Comparison of ENCODE assay signal across 31 mouse cellular contexts in genomic region chrX:160745399-160745798, GRCm38 (mm10). TPM values are rescaled to one million over a fixed set of nuclear protein-coding genes. Genes with fewer than 3 reads are reported as not detected.
DNase-seq lines count a peak whose midpoint lies in the region; ATAC-seq and TF ChIP-seq lines count a peak whose summit lies in the region.
"Had no signal": no experiment of that assay in that cellular context is flagged by ENCODE, and none has a peak within 500 bp of the region (broad histone marks: within the 10 kb centered on the region; RNA-seq: fewer than 3 reads in every experiment).

No protein-coding gene starts in this region.

- DNase-seq in 3T3-L1 (ENCODE audit: low read depth, low spot score) (peak; percentile 41), MEL (ENCODE audit: low read depth, low spot score) (peak; percentile 40)
- DNase-seq in c-Kit-positive CD71-positive TER-119-negative erythroid progenitor cells, embryonic 14.5 days (ENCODE audit: low read depth), result peak; percentile 8
- no peak for DNase-seq in lung, postnatal 36 days
- DNase-seq: adrenal gland, adult 8-10 months; adrenal gland, postnatal 14 days; adrenal gland, postnatal 36 days; B cell, adult 2 months; cerebellum, adult 11 months; cerebellum, adult 18-20 months; cerebellum, adult 8-10 months; cerebellum, adult 9-11 months; cerebellum, postnatal 14 days; cerebellum, postnatal 36 days; embryo, embryonic 11 days had no signal

- H3K9ac ChIP-seq in MEL (ENCODE audit: control insufficient read depth, low read depth, low read length, poor library complexity, severe bottlenecking), result no peak overlapping the region
- H3K9ac ChIP-seq: embryonic facial prominence, embryonic 13.5 days; embryonic facial prominence, embryonic 15.5 days; forebrain, embryonic 12.5 days had no signal

- no peaks in the 10 kb centered on the region for H3K9me3 ChIP-seq in MEL (replicated peaks; ENCODE audit: insufficient read depth, low read length)
- H3K9me3 ChIP-seq: embryonic facial prominence, embryonic 13.5 days; embryonic facial prominence, embryonic 15.5 days; forebrain, embryonic 10.5 days; forebrain, embryonic 12.5 days; G1E had no signal

- H3K79me2 ChIP-seq in MEL (ENCODE audit: control insufficient read depth, insufficient read depth, low read length, poor library complexity), result no peaks in the 10 kb centered on the region

- no peak for TF ChIP-seq CTCF in MEL (IDR thresholded peaks at IDR 0.05 in 2 of 3, conservative IDR thresholded peaks at IDR 0.05 in 1 of 3; ENCODE audit: control insufficient read depth in 1 of 3, insufficient read depth in 1 of 3, low read depth in 2 of 3, low read length in 3 of 3, poor library complexity in 1 of 3, severe bottlenecking in 1 of 3)

- H3K27me3 ChIP-seq in MEL (ENCODE audit: control insufficient read depth in 1 of 2, insufficient read depth in 2 of 2, low read length in 2 of 2), result no peaks in the 10 kb centered on the region
- H3K27me3 ChIP-seq: CH12.LX; embryonic facial prominence, embryonic 15.5 days; Patski had no signal

- peaks cover 0 to 1% of the 10 kb centered on the region in 2 experiments; a peak in 2 of 4 replicates for H3K4me1 ChIP-seq in MEL (ENCODE audit: control insufficient read depth in 1 of 2, insufficient read depth in 2 of 2, low read length in 2 of 2)
- H3K4me1 ChIP-seq: embryonic facial prominence, embryonic 13.5 days; embryonic facial prominence, embryonic 15.5 days; forebrain, embryonic 10.5 days; forebrain, embryonic 12.5 days had no signal

- no peak overlapping the region for H3K27ac ChIP-seq in MEL (ENCODE audit: control insufficient read depth, low read depth, low read length)
- H3K27ac ChIP-seq: embryonic facial prominence, embryonic 13.5 days; embryonic facial prominence, embryonic 15.5 days; forebrain, embryonic 10.5 days; forebrain, embryonic 12.5 days had no signal

- no peak for TF ChIP-seq POLR2A in MEL (IDR thresholded peaks at IDR 0.05; ENCODE audit: control insufficient read depth in 1 of 2, insufficient read depth in 1 of 2, low read depth in 1 of 2, low read length in 2 of 2, poor library complexity in 1 of 2)

- no peak for TF ChIP-seq RAD21 in MEL (IDR thresholded peaks at IDR 0.05; ENCODE audit: low read depth, low read length)

- peak; percentile 86 to 88 for TF ChIP-seq EP300 in MEL (IDR thresholded peaks at IDR 0.05; ENCODE audit: low read depth in 1 of 2, low read length in 2 of 2)

- H3K36me3 ChIP-seq in MEL (ENCODE audit: control insufficient read depth in 1 of 2, insufficient read depth in 2 of 2, low read length in 2 of 2), result peaks cover 0 to 4% of the 10 kb centered on the region in 2 experiments; a peak in 2 of 4 replicates
- H3K36me3 ChIP-seq: embryonic facial prominence, embryonic 13.5 days; embryonic facial prominence, embryonic 15.5 days; forebrain, embryonic 10.5 days; forebrain, embryonic 12.5 days; G1E had no signal

- ATAC-seq in megakaryocyte-erythroid progenitor cell, adult 5-6 weeks (replicated peaks; ENCODE audit: low FRiP score, low TSS enrichment, poor library complexity, severe bottlenecking), result no peak
- ATAC-seq: activated CD4-positive, CD25-positive, alpha-beta regulatory T cell, adult 4 months; CD4-positive, CD25-positive, alpha-beta regulatory T cell, adult 4 months; forebrain, embryonic 14.5 days; forebrain, embryonic 16.5 days; Patski had no signal

- no peak overlapping the region for H3K4me3 ChIP-seq in MEL (ENCODE audit: control insufficient read depth in 1 of 2, insufficient read depth in 1 of 2, low read depth in 2 of 2, low read length in 2 of 2)
- H3K4me3 ChIP-seq: embryonic facial prominence, embryonic 13.5 days; embryonic facial prominence, embryonic 15.5 days; erythroblast, embryonic 14.5 days; forebrain, embryonic 10.5 days; forebrain, embryonic 12.5 days had no signal

TF ChIP-seq in MEL, 35 proteins besides CTCF, POLR2A, EP300 and RAD21:
- TF ChIP-seq KAT2A (conservative IDR thresholded peaks at IDR 0.05; ENCODE audit: low read depth, low read length) (no peak), RCOR1 (IDR thresholded peaks at IDR 0.05; ENCODE audit: low read depth, low read length) (peak; percentile 91), TCF12 (IDR thresholded peaks at IDR 0.05; ENCODE audit: low read depth, low read length) (peak; percentile 71), MEF2A (IDR thresholded peaks at IDR 0.05; ENCODE audit: extremely low read depth, insufficient replicate concordance, low read depth, low read length, poor library complexity, severe bottlenecking) (no peak), TAL1 (IDR thresholded peaks at IDR 0.05; ENCODE audit: low read length) (peak; percentile 86), BHLHE40 (IDR thresholded peaks at IDR 0.05; ENCODE audit: borderline replicate concordance, low read depth, low read length) (0 out of 2 replicates have a peak, but pooled peaks have one; percentile 9), ETS1 (IDR thresholded peaks at IDR 0.05; ENCODE audit: low read depth, low read length) (peak; percentile 32; the same call in 1 of the 2 replicates), JUND (IDR thresholded peaks at IDR 0.05; ENCODE audit: low read depth, low read length) (no peak), SIN3A (IDR thresholded peaks at IDR 0.05; ENCODE audit: low read length) (peak; percentile 42; the same call in 1 of the 2 replicates), USF2 (IDR thresholded peaks at IDR 0.05; ENCODE audit: borderline replicate concordance in 1 of 2, insufficient read depth in 1 of 2, low read depth in 1 of 2, low read length in 2 of 2) (no peak), POLR2AphosphoS2 (IDR thresholded peaks at IDR 0.05; ENCODE audit: low read length) (no peak), ZC3H11A (IDR thresholded peaks at IDR 0.05; ENCODE audit: low read depth, low read length) (no peak), USF1 (IDR thresholded peaks at IDR 0.05; ENCODE audit: low read depth, low read length) (peak; percentile 33; the same call in 1 of the 2 replicates), GATA1 (IDR thresholded peaks at IDR 0.05; ENCODE audit: low read depth, low read length) (peak; percentile 87), E2F4 (IDR thresholded peaks at IDR 0.05; ENCODE audit: borderline replicate concordance, low read depth, low read length) (no peak)

RNA-seq across cellular contexts. Expression of gene Ppef1, which starts 9.8 kb away (rescaled TPM):
- total RNA-seq in MEL (2012; rRNA removed), result 0.07 and 0.15 TPM in 2 replicates
- polyA plus RNA-seq in MEL (2012; ENCODE audit: insufficient read depth in 1 of 2, insufficient read length in 2 of 2, low read depth in 1 of 2, low replicate concordance in 2 of 2, missing spikeins in 1 of 2), result not detected
- total RNA-seq in megakaryocyte-erythroid progenitor cell, adult 5-6 weeks (2014; fragmentation: Nextera tagmentation), result not detected in 2 replicates
- not detected in 2 replicates for total RNA-seq in megakaryocyte-erythroid progenitor cell, adult 5-6 weeks (2017)
- total RNA-seq: adrenal gland, adult 18-20 months; adrenal gland, postnatal 14 days; adrenal gland, postnatal 36 days; common myeloid progenitor, adult 5-6 weeks; G1E had no signal
- polyA plus RNA-seq: activated CD4-positive, CD25-positive, alpha-beta regulatory T cell, adult 4 months; CD4-positive, CD25-positive, alpha-beta regulatory T cell, adult 4 months; erythroblast, embryonic 14.5 days; G1E had no signal

RNA-seq across cellular contexts. Expression of gene Rs1, which starts 22.4 kb away (rescaled TPM):
- not detected in 2 replicates for total RNA-seq in MEL (2012; rRNA removed)
- under 1 TPM in 1 of 2 experiments, not detected in 1; 0.03 TPM for polyA plus RNA-seq in MEL (2012; ENCODE audit: insufficient read depth in 1 of 2, insufficient read length in 2 of 2, low read depth in 1 of 2, low replicate concordance in 2 of 2, missing spikeins in 1 of 2)
- not detected in 2 replicates for total RNA-seq in megakaryocyte-erythroid progenitor cell, adult 5-6 weeks (2014; fragmentation: Nextera tagmentation)
- total RNA-seq in megakaryocyte-erythroid progenitor cell, adult 5-6 weeks (2017), result not detected in 2 replicates
- total RNA-seq: adrenal gland, adult 18-20 months; adrenal gland, postnatal 14 days; CH12.LX; common myeloid progenitor, adult 5-6 weeks had no signal
- polyA plus RNA-seq: activated CD4-positive, CD25-positive, alpha-beta regulatory T cell, adult 4 months; CD4-positive, CD25-positive, alpha-beta regulatory T cell, adult 4 months; embryonic facial prominence, embryonic 11.5 days; embryonic facial prominence, embryonic 13.5 days; embryonic facial prominence, embryonic 15.5 days; erythroblast, embryonic 14.5 days; forebrain, embryonic 10.5 days; forebrain, embryonic 14.5 days; G1E; Patski had no signal
